ENCODE assay signal across 12 mouse cellular contexts in genomic region chr4:137797038-137797437, GRCm38 (mm10). TPM values are rescaled to one million over a fixed set of nuclear protein-coding genes. Genes with fewer than 3 reads are reported as not detected.
DNase-seq lines count a peak whose midpoint lies in the region; TF ChIP-seq lines count a peak whose summit lies in the region.
"Had no signal": no experiment of that assay in that cellular context is flagged by ENCODE, and none has a peak within 500 bp of the region (broad histone marks: within the 10 kb centered on the region; RNA-seq: fewer than 3 reads in every experiment).

No protein-coding gene starts in this region.

- intact Hi-C loops in gastrocnemius, adult 2 months (cut with DNase I) = loop anchor here (2.0 kb wide), 1 partner anchor 40 kb away; no protein-coding TSS in a partner anchor
- intact Hi-C loops in gastrocnemius, postnatal 14 days (cut with DNase I; ENCODE audit: low total_unique reads) = loop anchor here (2.0 kb wide), 1 partner anchor 68 kb away; no protein-coding TSS in a partner anchor

- no peak for TF ChIP-seq POLR2A in ES-Bruce4 (IDR thresholded peaks at IDR 0.05; ENCODE audit: insufficient read depth, low read length)

- TF ChIP-seq EP300 in ES-Bruce4 (IDR thresholded peaks at IDR 0.05; ENCODE audit: insufficient read depth, low read depth, low read length) = no peak

- H3K4me3 ChIP-seq in gastrocnemius, adult 2 months = no peak overlapping the region
- no peak overlapping the region for H3K4me3 ChIP-seq in ES-Bruce4 (ENCODE audit: low read depth, low read length)

- no peaks in the 10 kb centered on the region for H3K27me3 ChIP-seq in ES-Bruce4 (ENCODE audit: control insufficient read depth, insufficient read depth, low read length, poor library complexity, severe bottlenecking)

- DNase-seq in gastrocnemius, adult 2 months = no peak
- no peak for DNase-seq in gastrocnemius, postnatal 14 days
- DNase-seq in MEL-GATA-1-ER (ENCODE audit: extremely low read depth, low read depth) (peak; percentile 55), MN1 (ENCODE audit: low spot score) (no peak), liver (no peak)
- DNase-seq in layer of hippocampus, adult 18-20 months (ENCODE audit: low spot score in 2 of 2) = no peak

- no peaks in the 10 kb centered on the region for H3K9me3 ChIP-seq in ES-Bruce4 (replicated peaks; ENCODE audit: control insufficient read depth, insufficient read depth, low read length, poor library complexity, severe bottlenecking)
- H3K9me3 ChIP-seq: embryonic facial prominence, embryonic 10.5 days; embryonic facial prominence, embryonic 12.5 days; forebrain, embryonic 13.5 days; forebrain, embryonic 15.5 days had no signal

- H3K9ac ChIP-seq in ES-Bruce4 (ENCODE audit: low read depth, poor library complexity, severe bottlenecking) = peak overlapping the region; percentile 20; the same call in 1 of the 2 replicates
- H3K9ac ChIP-seq: forebrain, embryonic 13.5 days; forebrain, embryonic 15.5 days; forebrain, postnatal 0 days had no signal

- H3K27ac ChIP-seq in gastrocnemius, adult 2 months = peak overlapping the region; percentile 20; the same call in 1 of the 2 replicates
- no peak overlapping the region for H3K27ac ChIP-seq in ES-Bruce4 (ENCODE audit: insufficient read depth, low read length)
- H3K27ac ChIP-seq: embryonic facial prominence, embryonic 12.5 days; forebrain, embryonic 13.5 days; forebrain, embryonic 15.5 days had no signal

- TF ChIP-seq CTCF in gastrocnemius, adult 2 months (IDR thresholded peaks at IDR 0.05) = no peak
- no peak for TF ChIP-seq CTCF in ES-Bruce4 (IDR thresholded peaks at IDR 0.05; ENCODE audit: low read depth, low read length)

- peaks cover 6% of the 10 kb centered on the region for H3K4me1 ChIP-seq in ES-Bruce4 (ENCODE audit: control insufficient read depth, insufficient read depth, low read length)

- H3K36me3 ChIP-seq in ES-Bruce4 (ENCODE audit: control insufficient read depth, insufficient read depth, low read length, poor library complexity, severe bottlenecking) = no peaks in the 10 kb centered on the region
- H3K36me3 ChIP-seq: embryonic facial prominence, embryonic 10.5 days; embryonic facial prominence, embryonic 12.5 days; forebrain, embryonic 15.5 days had no signal

RNA-seq across cellular contexts. Expression of gene Alpl, which starts 0.9 kb away (rescaled TPM):
- 10 to 100 TPM; 10.3 to 42.2 TPM for total RNA-seq in gastrocnemius, adult 2 months (2021)
- 1 to 10 TPM; 4.3 to 7.0 TPM for total RNA-seq in gastrocnemius, postnatal 14 days (2021)
- polyA plus RNA-seq in ES-Bruce4 (2011; ENCODE audit: insufficient read depth, insufficient read length, low read depth, missing spikeins) = 133 and 158 TPM in 2 replicates
- 1 to 10 TPM; 7.0 to 7.2 TPM for total RNA-seq in layer of hippocampus, adult 18-20 months (2021)
